Mouse (Mus musculus) liver, embryonic 13.5 days (tissue): ENCODE data around the gene Bicc1. TPM values are rescaled to one million over a fixed set of nuclear protein-coding genes. Genes with fewer than 3 reads are reported as not detected.
"Not testable (repeated sequence)": the region's sequence is repeated elsewhere in the genome, so short reads cannot be mapped to it uniquely, and the experiment has no call there.

Experiments
- ATAC-seq: fragments of 200-750 bp; cut with Nextera tagmentation; 2 replicates; pipeline ENCODE4 v1.8.0; 2017; ENCODE audit warnings: low read depth, mild to moderate bottlenecking, moderate number of reproducible peaks, moderate library complexity
- DNase-seq: peaks from one replicate; pipeline ENCODE4 v3.0.0; 2022
- H3K27ac ChIP-seq: fragments of 300-500 bp; sonication (generic); 2 replicates; pipeline ENCODE4 v1.5.1; 2015; ENCODE audit warnings: moderate library complexity, mild to moderate bottlenecking, inconsistent platforms
- H3K27me3 ChIP-seq: fragments of 300-500 bp; sonication (generic); 2 replicates; pipeline ENCODE4 v1.6.1; 2015; ENCODE audit warnings: mild to moderate bottlenecking, inconsistent platforms
- H3K36me3 ChIP-seq: fragments of 300-500 bp; sonication (generic); 2 replicates; pipeline ENCODE4 v1.6.1; 2015; ENCODE audit warnings: mild to moderate bottlenecking, inconsistent platforms
- H3K4me1 ChIP-seq: fragments of 300-500 bp; sonication (generic); replicated peaks from 2 replicates; pipeline ENCODE4 v1.6.1; 2015; ENCODE audit warnings: inconsistent platforms
- H3K4me2 ChIP-seq: fragments of 300-500 bp; sonication (generic); 2 replicates; pipeline ENCODE4 v1.6.1; 2015; ENCODE audit warnings: inconsistent platforms, mild to moderate bottlenecking, moderate library complexity
- H3K4me3 ChIP-seq: fragments of 300-500 bp; sonication (generic); replicated peaks from 2 replicates; pipeline ENCODE4 v1.5.1; 2015; ENCODE audit warnings: mild to moderate bottlenecking, inconsistent platforms
- H3K9ac ChIP-seq: fragments of 300-500 bp; sonication (generic); 2 replicates; pipeline ENCODE4 v1.6.1; 2015; ENCODE audit warnings: mild to moderate bottlenecking, inconsistent platforms
- H3K9me3 ChIP-seq: fragments of 300-500 bp; sonication (generic); replicated peaks from 2 replicates; pipeline ENCODE4 v1.6.1; 2016; ENCODE audit warnings: inconsistent platforms
- WGBS: fragments of 180-500 bp; shearing (Covaris S2); methylation state at CpG from one replicate; pipeline ENCODE4 v1.1.7; 2015; ENCODE audit not compliant: insufficient replicate concordance; 5-methylcytosine and 5-hydroxymethylcytosine counted together
- polyA plus RNA-seq: library from polyadenylated mRNA; unstranded; fragments of >200 nt; fragmentation: Nextera tagmentation; extraction: Ambion mirVana; gene quantifications from 2 replicates; pipeline ENCODE4 v1.2.1, GENCODE M21; 2015

Gene Bicc1
- polyA plus RNA-seq, 1 experiment from 2014 or later: 2.6 TPM

GRCm38 (mm10) chr10:70963599-70964193 lies 195.8 kb downstream of the Bicc1 start:
- H3K4me1 ChIP-seq: no peaks in the 10 kb centered on the region
- H3K4me3 ChIP-seq: no peak overlapping the region
- H3K4me2 ChIP-seq: no peak overlapping the region
- H3K9ac ChIP-seq: no peak overlapping the region
- DNase-seq (no peak), ATAC-seq (no peak)
- WGBS: 50% methylated on average over 8 of the region's 8 CpGs
- H3K27me3 ChIP-seq: no peaks in the 10 kb centered on the region
- H3K36me3 ChIP-seq: no peaks in the 10 kb centered on the region
- no peak overlapping the region for H3K27ac ChIP-seq
- H3K9me3 ChIP-seq: no peaks in the 10 kb centered on the region

DNA sequence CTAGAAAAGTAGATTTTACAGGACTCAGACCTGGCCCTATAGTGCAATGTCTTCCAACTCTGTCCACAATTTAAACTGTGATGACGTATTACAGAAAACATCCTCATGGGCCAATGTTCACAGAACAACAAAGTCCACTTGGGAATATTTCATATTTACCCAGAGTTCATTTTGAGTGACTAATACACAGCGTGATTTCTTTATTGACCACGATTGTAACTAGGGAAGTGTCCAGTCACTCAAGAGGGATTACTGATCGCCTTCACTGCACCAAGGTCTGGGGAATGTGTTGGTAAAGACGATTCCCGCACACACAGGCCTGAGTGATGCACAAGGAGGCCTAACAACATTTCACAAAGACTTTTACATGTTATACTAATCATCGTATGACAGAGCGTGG lies 197.9 kb downstream of the Bicc1 start:
- WGBS: 72% methylated on average over 8 of the region's 8 CpGs
- H3K36me3 ChIP-seq: no peaks in the 10 kb centered on the region
- no peak overlapping the region for H3K4me2 ChIP-seq
- no peak overlapping the region for H3K27ac ChIP-seq
- ATAC-seq (no peak), DNase-seq (no peak)
- no peaks in the 10 kb centered on the region for H3K27me3 ChIP-seq
- H3K4me1 ChIP-seq: no peaks in the 10 kb centered on the region
- H3K9me3 ChIP-seq: 0 out of 2 replicates have a peak, but pooled peaks cover 4% of the 10 kb centered on the region
- H3K4me3 ChIP-seq: no peak overlapping the region
- no peak overlapping the region for H3K9ac ChIP-seq

GRCm38 (mm10) chr10:70960396-70960795 lies 199.1 kb downstream of the Bicc1 start:
- H3K9me3 ChIP-seq, H3K4me1 ChIP-seq, DNase-seq, H3K27ac ChIP-seq, H3K4me3 ChIP-seq, ATAC-seq, H3K36me3 ChIP-seq, H3K27me3 ChIP-seq, H3K9ac ChIP-seq, H3K4me2 ChIP-seq: not testable (repeated sequence)
- 77% methylated on average over 6 of the region's 6 CpGs for WGBS

GRCm38 (mm10) chr10:70952770-70953147 lies 206.7 kb downstream of the Bicc1 start:
- H3K9ac ChIP-seq: no peak overlapping the region
- 0 out of 2 replicates have a peak, but pooled peaks cover 11% of the 10 kb centered on the region for H3K9me3 ChIP-seq
- ATAC-seq (no peak), DNase-seq (no peak)
- H3K4me2 ChIP-seq: no peak overlapping the region
- H3K27me3 ChIP-seq: no peaks in the 10 kb centered on the region
- H3K36me3 ChIP-seq: no peaks in the 10 kb centered on the region
- WGBS: 58% methylated on average over 5 of the region's 5 CpGs
- H3K4me1 ChIP-seq: no peaks in the 10 kb centered on the region
- H3K27ac ChIP-seq: no peak overlapping the region
- H3K4me3 ChIP-seq: no peak overlapping the region

DNA sequence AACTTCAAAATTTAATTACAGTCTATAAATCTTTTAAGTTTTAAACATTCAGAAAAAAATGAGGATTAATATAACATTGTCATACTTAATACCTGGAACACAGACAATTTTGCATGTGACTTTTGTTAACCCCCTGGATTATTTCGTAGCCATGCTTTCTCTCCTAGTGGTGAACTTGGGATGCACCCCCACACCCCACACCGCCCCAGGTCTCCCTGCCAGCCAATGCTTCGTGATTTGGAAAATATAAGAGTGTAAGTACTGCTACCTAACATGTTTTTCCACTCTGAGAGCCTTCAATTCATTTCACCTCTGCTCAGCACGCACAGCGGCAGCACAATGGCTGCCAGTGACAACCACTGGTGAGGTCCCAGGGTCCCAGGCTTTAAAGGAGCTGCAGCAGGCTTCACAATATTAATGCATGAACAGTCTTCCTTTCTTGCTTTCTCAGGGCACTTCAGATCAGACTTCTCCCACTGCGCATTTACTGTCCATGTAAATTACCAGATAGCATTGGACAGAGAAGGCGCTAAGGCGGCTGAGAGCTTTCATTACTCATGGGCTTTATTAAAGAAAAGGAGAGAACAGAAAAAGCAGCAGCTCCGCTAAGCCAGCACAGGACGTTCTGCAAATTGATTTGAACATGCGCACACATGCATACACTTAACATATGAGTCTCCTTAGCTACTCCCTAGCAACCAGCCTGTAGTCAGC lies 207.3 kb downstream of the Bicc1 start:
- Histone ChIP-seq H3K9me3 (0 out of 2 replicates have a peak, but pooled peaks cover 7% of the 10 kb centered on the region), H3K4me3 (no peak overlapping the region), H3K9ac (no peak overlapping the region), H3K36me3 (no peaks in the 10 kb centered on the region), H3K27me3 (no peaks in the 10 kb centered on the region), H3K27ac (no peak overlapping the region), H3K4me1 (no peaks in the 10 kb centered on the region), H3K4me2 (no peak overlapping the region)
- DNase-seq (no peak), ATAC-seq (no peak)
- WGBS: 67% methylated on average over 11 of the region's 11 CpGs

DNA sequence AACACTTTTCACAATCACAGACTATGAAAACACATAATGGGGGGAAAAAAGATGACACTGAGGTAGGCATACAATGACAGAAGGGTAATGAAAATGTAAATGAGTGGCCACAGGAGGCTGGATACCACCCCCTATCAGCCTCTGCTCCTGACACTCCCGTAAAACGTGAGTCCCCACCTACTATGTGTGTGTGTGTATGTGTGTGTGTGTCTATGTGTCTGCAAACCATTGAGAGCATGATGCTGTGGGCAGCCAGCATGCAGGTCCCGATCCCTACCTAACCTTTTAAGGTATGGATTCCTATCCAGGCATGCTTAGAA lies 209.4 kb downstream of the Bicc1 start:
- no peaks in the 10 kb centered on the region for H3K27me3 ChIP-seq
- ATAC-seq: no peak
- no peak overlapping the region for H3K9ac ChIP-seq
- DNase-seq: no peak
- H3K4me2 ChIP-seq: no peak overlapping the region
- H3K36me3 ChIP-seq: 0 out of 2 replicates have a peak, but pooled peaks cover 6% of the 10 kb centered on the region
- 0 out of 2 replicates have a peak, but pooled peaks cover 4% of the 10 kb centered on the region for H3K9me3 ChIP-seq
- no peak overlapping the region for H3K4me3 ChIP-seq
- no peak overlapping the region for H3K27ac ChIP-seq
- WGBS: 57% methylated on average over 3 of the region's 3 CpGs
- no peaks in the 10 kb centered on the region for H3K4me1 ChIP-seq

DNA sequence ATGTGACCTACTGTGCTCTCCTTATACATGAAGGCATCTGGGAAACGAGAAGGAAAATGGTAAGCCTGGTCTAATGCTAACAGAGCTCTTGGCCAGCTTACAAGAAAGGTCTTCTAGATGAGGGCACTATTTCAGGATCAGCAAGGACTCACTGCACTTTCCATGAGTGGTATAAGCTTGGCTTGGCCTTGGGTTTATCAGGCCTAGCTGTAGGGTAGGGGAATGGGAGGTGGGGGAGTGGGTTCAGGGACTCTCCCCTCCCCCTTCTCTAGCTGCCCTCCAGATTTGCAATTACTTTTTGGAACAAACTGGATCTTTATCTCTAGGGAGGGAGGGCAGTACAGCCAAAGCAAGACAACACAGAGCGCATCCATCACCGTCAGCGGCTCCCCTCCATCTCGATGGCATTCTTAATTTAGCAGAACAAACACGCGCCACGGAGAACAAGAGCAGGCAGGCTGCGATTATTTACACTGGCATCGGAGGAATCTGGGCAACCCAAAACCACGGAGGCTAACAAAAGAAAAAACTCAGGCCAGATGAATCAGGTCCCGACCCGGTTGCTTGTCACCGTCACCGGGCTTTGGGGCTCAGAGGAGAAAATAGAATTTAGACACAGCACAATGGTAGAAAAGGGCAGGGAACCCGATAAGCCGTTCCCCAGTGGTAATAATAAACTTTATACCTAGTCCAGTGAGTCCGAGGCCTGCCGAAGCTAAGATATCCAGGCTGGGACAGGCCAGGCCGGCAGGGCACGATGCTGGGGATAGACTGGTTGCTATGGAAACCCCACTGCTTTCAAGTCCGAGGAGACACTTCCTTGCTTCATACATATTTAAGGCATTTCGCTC lies 210.0 kb downstream of the Bicc1 start:
- Histone ChIP-seq H3K9me3 (0 out of 2 replicates have a peak, but pooled peaks cover 4% of the 10 kb centered on the region), H3K4me3 (no peak overlapping the region), H3K4me2 (no peak overlapping the region), H3K27ac (no peak overlapping the region), H3K4me1 (no peaks in the 10 kb centered on the region), H3K36me3 (0 out of 2 replicates have a peak, but pooled peaks cover 6% of the 10 kb centered on the region), H3K9ac (no peak overlapping the region), H3K27me3 (no peaks in the 10 kb centered on the region)
- no peak for DNase-seq
- WGBS: 51% methylated on average over 23 of the region's 23 CpGs
- no peak for ATAC-seq

- 82% methylated on average over 10 of the region's 10 CpGs for WGBS
- Histone ChIP-seq H3K9ac (no peak overlapping the region), H3K4me2 (no peak overlapping the region), H3K27ac (no peak overlapping the region), H3K4me3 (no peak overlapping the region), H3K4me1 (no peaks in the 10 kb centered on the region), H3K9me3 (0 out of 2 replicates have a peak, but pooled peaks cover 6% of the 10 kb centered on the region), H3K36me3 (0 out of 2 replicates have a peak, but pooled peaks cover 6% of the 10 kb centered on the region), H3K27me3 (no peaks in the 10 kb centered on the region)
- no peak for DNase-seq
- no peak for ATAC-seq
These were observed 211.2 kb downstream of the Bicc1 start for GRCm38 (mm10) chr10:70948276-70948675.

DNA sequence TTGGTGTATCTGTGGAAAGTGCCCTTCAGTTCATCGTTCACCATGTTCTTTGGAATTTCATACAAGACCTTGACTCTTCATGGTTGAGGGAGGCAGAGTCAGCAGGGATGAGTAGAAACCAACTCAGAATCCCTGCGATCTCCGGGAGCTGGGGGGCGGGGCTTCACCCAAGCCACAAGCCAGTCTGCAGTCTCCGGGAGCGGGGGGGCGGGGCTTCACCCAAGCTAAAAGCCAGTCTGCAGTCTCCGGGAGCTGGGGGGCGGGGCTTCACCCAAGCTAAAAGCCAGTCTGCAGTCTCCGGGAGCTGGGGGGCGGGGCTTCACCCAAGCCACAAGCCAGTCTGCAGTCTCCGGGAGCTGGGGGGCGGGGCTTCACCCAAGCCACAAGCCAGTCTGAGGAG lies 213.4 kb downstream of the Bicc1 start:
- H3K4me2 ChIP-seq, H3K4me3 ChIP-seq, H3K27me3 ChIP-seq, H3K9me3 ChIP-seq, DNase-seq, ATAC-seq, H3K27ac ChIP-seq, H3K9ac ChIP-seq, H3K4me1 ChIP-seq, H3K36me3 ChIP-seq: not testable (repeated sequence)
- 71% methylated on average over 13 of the region's 13 CpGs for WGBS

- DNase-seq (no peak), ATAC-seq (no peak)
- 75% methylated on average over 12 of the region's 12 CpGs for WGBS
- Histone ChIP-seq H3K9me3 (0 out of 2 replicates have a peak, but pooled peaks cover 6% of the 10 kb centered on the region), H3K4me2 (no peak overlapping the region), H3K9ac (no peak overlapping the region), H3K27me3 (no peaks in the 10 kb centered on the region), H3K36me3 (0 out of 2 replicates have a peak, but pooled peaks cover 6% of the 10 kb centered on the region), H3K27ac (no peak overlapping the region), H3K4me1 (no peaks in the 10 kb centered on the region), H3K4me3 (no peak overlapping the region)
These were observed 214.4 kb downstream of the Bicc1 start for GRCm38 (mm10) chr10:70945076-70945475.

DNA sequence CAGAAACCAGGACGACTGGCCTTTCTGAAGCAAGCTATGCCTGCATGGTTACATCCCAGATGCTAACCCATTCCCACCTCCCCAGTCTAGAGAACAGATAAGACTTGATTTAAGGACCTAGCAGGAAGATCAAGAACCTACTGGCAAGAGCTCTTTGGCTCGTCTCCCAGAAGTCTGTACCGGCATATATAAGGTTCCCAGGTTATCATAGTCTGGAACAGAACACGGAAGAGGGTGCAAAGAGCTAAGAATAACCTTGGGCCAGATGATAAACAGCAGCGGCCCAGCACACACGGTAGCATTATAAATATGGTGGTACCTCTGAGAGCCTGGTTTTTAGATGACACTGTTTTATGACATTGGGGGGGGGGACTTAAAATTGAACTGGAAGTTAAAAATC lies 217.9 kb downstream of the Bicc1 start:
- no peak overlapping the region for H3K9ac ChIP-seq
- DNase-seq: no peak
- H3K4me2 ChIP-seq: no peak overlapping the region
- no peaks in the 10 kb centered on the region for H3K4me1 ChIP-seq
- no peak overlapping the region for H3K4me3 ChIP-seq
- no peaks in the 10 kb centered on the region for H3K27me3 ChIP-seq
- WGBS: 56% methylated on average over 6 of the region's 6 CpGs
- H3K27ac ChIP-seq: no peak overlapping the region
- peaks cover 8% of the 10 kb centered on the region; the same call in 1 of the 2 replicates for H3K36me3 ChIP-seq
- no peak for ATAC-seq
- H3K9me3 ChIP-seq: peaks cover 12% of the 10 kb centered on the region; the same call in 1 of the 2 replicates
